Mouse (Mus musculus) hindbrain, embryonic 16.5 days (tissue): Measurements from ENCODE around the gene Ctla2b. TPM values are rescaled to one million over a fixed set of nuclear protein-coding genes. Genes with fewer than 3 reads are reported as not detected.
"Not testable (repeated sequence)": the region's sequence is repeated elsewhere in the genome, so short reads cannot be mapped to it uniquely, and the experiment has no call there.

ENCODE experiments used
- ATAC-seq: fragments of 200-750 bp; cut with Nextera tagmentation; 2 replicates; pipeline ENCODE4 v1.8.0; 2017; ENCODE audit warnings: moderate TSS enrichment, moderate library complexity
- H3K27ac ChIP-seq: fragments of 300-500 bp; sonication (generic); 2 replicates; pipeline ENCODE4 v1.5.1; 2014; ENCODE audit warnings: low read depth, mild to moderate bottlenecking, control low read depth, low read length, moderate library complexity
- H3K27me3 ChIP-seq: fragments of 300-500 bp; sonication (generic); replicated peaks from 2 replicates; pipeline ENCODE4 v1.6.1; 2014; ENCODE audit warnings: low read length; ENCODE audit not compliant: control insufficient read depth, insufficient read depth
- H3K36me3 ChIP-seq: fragments of 300-500 bp; sonication (generic); 2 replicates; pipeline ENCODE4 v1.6.1; 2014; ENCODE audit warnings: mild to moderate bottlenecking, low read length, moderate library complexity, mixed read lengths; ENCODE audit not compliant: control insufficient read depth, insufficient read depth
- H3K4me1 ChIP-seq: fragments of 300-500 bp; sonication (generic); 2 replicates; pipeline ENCODE4 v1.6.1; 2014; ENCODE audit warnings: low read depth, low read length; ENCODE audit not compliant: control insufficient read depth, insufficient read depth
- H3K4me2 ChIP-seq: fragments of 300-500 bp; sonication (generic); 2 replicates; pipeline ENCODE4 v1.6.1; 2014; ENCODE audit warnings: mild to moderate bottlenecking, low read length, control low read depth, moderate library complexity
- H3K4me3 ChIP-seq: fragments of 300-500 bp; sonication (generic); 2 replicates; pipeline ENCODE4 v1.5.1; 2014; ENCODE audit warnings: mild to moderate bottlenecking, low read length, control low read depth, moderate library complexity
- H3K9ac ChIP-seq: fragments of 300-500 bp; sonication (generic); 2 replicates; pipeline ENCODE4 v1.6.1; 2014; ENCODE audit warnings: low read depth, mild to moderate bottlenecking, control low read depth, low read length, moderate library complexity
- H3K9me3 ChIP-seq: fragments of 300-500 bp; sonication (generic); 2 replicates; pipeline ENCODE4 v1.6.1; 2014; ENCODE audit warnings: mild to moderate bottlenecking, low read length, moderate library complexity; ENCODE audit not compliant: control insufficient read depth
- WGBS: fragments of 180-500 bp; shearing (Covaris S2); extraction: QIAGEN DNeasy Blood & Tissue Kit; methylation state at CpG from one replicate; pipeline ENCODE4 v1.1.7; 2014; 5-methylcytosine and 5-hydroxymethylcytosine counted together
- polyA plus RNA-seq: library from polyadenylated mRNA; unstranded; fragments of >200 nt; fragmentation: Nextera tagmentation; extraction: Ambion mirVana; gene quantifications from 2 replicates; pipeline ENCODE4 v1.2.1, GENCODE M21; 2015

The Ctla2b gene
- 1.6 and 1.9 TPM in 2 replicates for polyA plus RNA-seq

GRCm38 (mm10) chr13:60897328-60897727 lies at the start of gene Ctla2b:
Ctla2b (minus strand) TSS chr13:60897447.
- no peak within 1 kb of the TSS for H3K27ac ChIP-seq
- H3K4me3 ChIP-seq, result no peak within 1 kb of the TSS
- no peak for ATAC-seq
- H3K4me2 ChIP-seq, result no peak within 1 kb of the TSS
- no peaks in the 10 kb centered on the region for H3K27me3 ChIP-seq
- H3K9me3 ChIP-seq, result no peaks in the 10 kb centered on the region
- H3K9ac ChIP-seq, result no peak within 1 kb of the TSS
- H3K4me1 ChIP-seq, result no peaks in the 10 kb centered on the region
- H3K36me3 ChIP-seq, result no peaks in the 10 kb centered on the region
- 85% methylated on average over 3 of the region's 3 CpGs for WGBS

GRCm38 (mm10) chr13:60941884-60942283 lies 44.6 kb upstream of the Ctla2b start, which contains the start of gene Tpbpa:
Tpbpa (minus strand) TSS chr13:60941984.
- H3K27me3 ChIP-seq, H3K4me3 ChIP-seq, H3K9ac ChIP-seq, H3K36me3 ChIP-seq, ATAC-seq, H3K4me1 ChIP-seq, H3K27ac ChIP-seq, H3K4me2 ChIP-seq, H3K9me3 ChIP-seq: not testable (repeated sequence)
- WGBS, result 79% methylated on average over 3 of the region's 3 CpGs

- no peak within 1 kb of the TSS for H3K4me3 ChIP-seq
- no peak for ATAC-seq
- WGBS, result 76% methylated on average over 5 of the region's 5 CpGs
Observed at GRCm38 (mm10) chr13:60936500-60936901, 39.3 kb upstream of the Ctla2b start, which contains the start of the genes Gm49391 and Ctla2a. Gm49391 (minus strand) TSS chr13:60936571. Ctla2a (minus strand) TSS chr13:60936625.

GRCm38 (mm10) chr13:60935490-60935889 lies 38.2 kb upstream of the Ctla2b start, which contains the start of gene Gm49393:
Gm49393 (minus strand) TSS chr13:60935590.
- H3K4me2 ChIP-seq, H3K4me1 ChIP-seq, H3K36me3 ChIP-seq, H3K27me3 ChIP-seq, ATAC-seq, H3K4me3 ChIP-seq, H3K9me3 ChIP-seq, H3K9ac ChIP-seq, H3K27ac ChIP-seq: not testable (repeated sequence)
- WGBS, result 71% methylated on average over 2 of the region's 2 CpGs

More at GRCm38 (mm10) chr13:60936500-60936901, 39.3 kb upstream of the Ctla2b start, which contains the start of the genes Gm49391 and Ctla2a:
- Histone ChIP-seq H3K9me3 (peaks cover 2% of the 10 kb centered on the region; the same call in 1 of the 2 replicates), H3K27ac (no peak within 1 kb of the TSS), H3K4me1 (no peaks in the 10 kb centered on the region), H3K4me2 (no peak within 1 kb of the TSS), H3K36me3 (no peaks in the 10 kb centered on the region), H3K9ac (no peak within 1 kb of the TSS), H3K27me3 (no peaks in the 10 kb centered on the region)

GRCm38 (mm10) chr13:60904780-60905179 lies 7.5 kb upstream of the Ctla2b start, which contains the start of gene Tpbpb:
Tpbpb (minus strand) TSS chr13:60904880.
- not testable (repeated sequence) for H3K9ac ChIP-seq, H3K4me1 ChIP-seq, H3K4me3 ChIP-seq, H3K36me3 ChIP-seq, H3K27me3 ChIP-seq, H3K27ac ChIP-seq, H3K4me2 ChIP-seq, H3K9me3 ChIP-seq, ATAC-seq
- 83% methylated on average over 2 of the region's 2 CpGs for WGBS

- H3K36me3 ChIP-seq, H3K27ac ChIP-seq, H3K27me3 ChIP-seq, H3K4me1 ChIP-seq, H3K9ac ChIP-seq, ATAC-seq, H3K9me3 ChIP-seq, H3K4me3 ChIP-seq, H3K4me2 ChIP-seq: not testable (repeated sequence)
- 85% methylated on average over 8 of the region's 8 CpGs for WGBS
Observed at GRCm38 (mm10) chr13:60896794-60897193, 453 bp downstream of the Ctla2b start, which contains the start of gene Gm49392. Gm49392 (minus strand) TSS chr13:60896894.

GRCm38 (mm10) chr13:60895406-60896160 lies 1.7 kb downstream of the Ctla2b start:
- Histone ChIP-seq H3K4me3 (no peak overlapping the region), H3K36me3 (no peaks in the 10 kb centered on the region), H3K4me1 (no peaks in the 10 kb centered on the region), H3K27me3 (no peaks in the 10 kb centered on the region), H3K4me2 (no peak overlapping the region), H3K27ac (no peak overlapping the region), H3K9ac (no peak overlapping the region), H3K9me3 (no peaks in the 10 kb centered on the region)
- no peak for ATAC-seq

- ATAC-seq, result no peak
- Histone ChIP-seq H3K9ac (no peak overlapping the region), H3K4me2 (no peak overlapping the region), H3K27ac (no peak overlapping the region), H3K27me3 (no peaks in the 10 kb centered on the region), H3K4me1 (no peaks in the 10 kb centered on the region), H3K9me3 (no peaks in the 10 kb centered on the region), H3K36me3 (no peaks in the 10 kb centered on the region), H3K4me3 (no peak overlapping the region)
- WGBS, result 89% methylated on average over 1 of the region's 1 CpGs
Observed at GRCm38 (mm10) chr13:60892301-60892700, 4.9 kb downstream of the Ctla2b start.

GRCm38 (mm10) chr13:60864281-60864680 lies 33.0 kb downstream of the Ctla2b start, which contains the start of gene 4930486L24Rik:
4930486L24Rik (minus strand) TSS chr13:60864475.
- no peaks in the 10 kb centered on the region for H3K4me1 ChIP-seq
- no peaks in the 10 kb centered on the region for H3K27me3 ChIP-seq
- H3K27ac ChIP-seq, result no peak within 1 kb of the TSS
- no peak within 1 kb of the TSS for H3K9ac ChIP-seq
- H3K36me3 ChIP-seq, result no peaks in the 10 kb centered on the region
- WGBS, result 62% methylated on average over 1 of the region's 1 CpGs
- H3K9me3 ChIP-seq, result no peaks in the 10 kb centered on the region
- ATAC-seq, result no peak
- H3K4me2 ChIP-seq, result no peak within 1 kb of the TSS
- no peak within 1 kb of the TSS for H3K4me3 ChIP-seq
